Mouse (Mus musculus) brain, embryonic 14.5 days (tissue): Measurements from ENCODE around the gene Ccdc38.

Experiments
- CTCF ChIP-seq: fragments of 200-500 bp; IDR thresholded peaks from 2 replicates; pipeline ENCODE4 v1.5.1; 2012; ENCODE audit warnings: inconsistent platforms, mild to moderate bottlenecking, moderate library complexity, borderline replicate concordance; ENCODE audit not compliant: insufficient read depth, insufficient read length; ENCODE audit errors: extremely low read depth
- POLR2A ChIP-seq: fragments of 200-500 bp; IDR thresholded peaks from 2 replicates; pipeline ENCODE4 v1.6.1; 2012; ENCODE audit warnings: mild to moderate bottlenecking, inconsistent platforms, borderline replicate concordance; ENCODE audit not compliant: poor library complexity, insufficient read depth, insufficient read length, severe bottlenecking; ENCODE audit errors: extremely low read depth

DNA sequence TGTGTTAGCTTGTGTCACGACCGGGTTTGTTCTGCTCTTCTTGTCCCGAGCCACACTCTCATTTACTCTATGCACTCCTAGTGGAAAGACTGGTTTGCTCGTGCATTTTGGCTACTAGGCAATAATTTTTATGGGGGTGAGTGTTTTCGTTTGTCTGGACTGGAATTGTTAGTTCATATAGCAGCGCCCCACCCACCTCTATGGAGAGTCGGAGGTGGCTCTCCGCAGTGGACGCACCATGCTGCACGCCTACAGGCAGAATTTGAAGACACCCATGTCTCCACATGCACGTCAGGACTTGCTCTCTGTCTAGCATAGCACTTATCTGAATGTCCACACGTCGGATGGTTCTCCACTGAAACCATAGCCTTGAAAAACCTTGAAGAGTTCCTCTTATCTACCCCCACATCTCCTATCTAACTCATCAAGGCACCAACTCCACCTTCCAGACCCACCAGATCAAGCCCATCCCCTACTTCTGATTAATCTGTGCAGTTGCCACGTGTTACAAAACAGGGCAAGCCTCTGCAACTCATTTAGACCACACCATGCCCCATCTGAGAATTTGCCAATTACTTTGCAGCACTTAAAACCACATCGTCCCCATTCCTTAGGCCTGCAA lies 30.8 kb upstream of the Ccdc38 start:
- TF ChIP-seq CTCF (no peak), POLR2A (no peak)
